Mouse (Mus musculus) C2C12 (cell line): Measurements from ENCODE around the gene Wbp2.

Experiments
- CEBPB ChIP-seq: IDR thresholded peaks from one replicate; pipeline ENCODE4 v1.6.1; 2011; ENCODE audit warnings: low read depth, mild to moderate bottlenecking, control low read depth, moderate library complexity
- CTCF ChIP-seq: IDR thresholded peaks from one replicate; pipeline ENCODE4 v1.5.1; 2011; ENCODE audit not compliant: control insufficient read depth, insufficient read depth, insufficient read length
- MAX ChIP-seq: IDR thresholded peaks from one replicate; pipeline ENCODE4 v1.6.1; 2011; ENCODE audit warnings: mild to moderate bottlenecking, control low read depth
- USF1 ChIP-seq: IDR thresholded peaks from one replicate; pipeline ENCODE4 v1.6.1; 2011; ENCODE audit warnings: low read depth, mild to moderate bottlenecking, control low read depth, moderate library complexity

GRCm38 (mm10) chr11:116081081-116081480 is 5.7 kb downstream of the Wbp2 start:
- TF ChIP-seq CTCF (no peak), USF1 (no peak), CEBPB (no peak), MAX (no peak)
